Mouse (Mus musculus) lung, adult 2 months (tissue): ENCODE data around the gene Ndufb4.

ENCODE experiments used
- CTCF ChIP-seq: fragments of 200-500 bp; IDR thresholded peaks from 2 replicates; pipeline ENCODE4 v1.5.1; 2011; ENCODE audit warnings: mild to moderate bottlenecking, low read length, control low read depth; ENCODE audit not compliant: insufficient read depth
- POLR2A ChIP-seq: fragments of 200-500 bp; IDR thresholded peaks from 2 replicates; pipeline ENCODE4 v1.6.1; 2011; ENCODE audit warnings: low read depth, mild to moderate bottlenecking, control low read depth, low read length, borderline replicate concordance; ENCODE audit errors: extremely low read depth

- TF ChIP-seq POLR2A (no peak), CTCF (no peak)
Measured at GRCm38 (mm10) chr16:37634578-37634977, 19.7 kb downstream of the Ndufb4 start.
